Mouse (Mus musculus) right cerebral cortex, adult 18-20 months (tissue): ENCODE results near the gene Clmp.

Source experiments
- DNase-seq: peaks from one replicate; pipeline ENCODE4 v3.0.0; 2022; ENCODE audit warnings: mixed read lengths

Gene Clmp

GRCm38 (mm10) chr9:40685801-40686420, at the start of gene Clmp:
Clmp (plus strand) TSS chr9:40685962.
- peak; percentile 41 for DNase-seq

- peak; percentile 48 for DNase-seq
Measured at GRCm38 (mm10) chr9:40636054-40636453, 49.7 kb upstream of the Clmp start.

- no peak for DNase-seq
Measured at GRCm38 (mm10) chr9:40637705-40638393, 47.9 kb upstream of the Clmp start.

- DNase-seq, result no peak
Measured at GRCm38 (mm10) chr9:40638394-40639049, 47.2 kb upstream of the Clmp start.

- no peak for DNase-seq
Measured at GRCm38 (mm10) chr9:40639536-40640187, 46.1 kb upstream of the Clmp start.

- DNase-seq, result no peak
Measured at GRCm38 (mm10) chr9:40641318-40641717, 44.4 kb upstream of the Clmp start.

GRCm38 (mm10) chr9:40642470-40643220, 43.1 kb upstream of the Clmp start:
- no peak for DNase-seq

- DNase-seq, result no peak
Measured at GRCm38 (mm10) chr9:40649444-40649843, 36.3 kb upstream of the Clmp start.

GRCm38 (mm10) chr9:40649983-40650382, 35.8 kb upstream of the Clmp start:
- no peak for DNase-seq

GRCm38 (mm10) chr9:40651239-40651859, 34.4 kb upstream of the Clmp start:
- no peak for DNase-seq

GRCm38 (mm10) chr9:40652757-40653156, 33.0 kb upstream of the Clmp start:
- no peak for DNase-seq

- no peak for DNase-seq
Measured at GRCm38 (mm10) chr9:40666190-40666803, 19.5 kb upstream of the Clmp start.

- no peak for DNase-seq
Measured at GRCm38 (mm10) chr9:40670313-40670712, 15.4 kb upstream of the Clmp start, which contains the start of gene Gm21915. Gm21915 (plus strand) TSS chr9:40670613.

GRCm38 (mm10) chr9:40671323-40671930, 14.3 kb upstream of the Clmp start:
- no peak for DNase-seq

- DNase-seq, result no peak
Measured at GRCm38 (mm10) chr9:40675203-40675958, 10.4 kb upstream of the Clmp start.

- no peak for DNase-seq
Measured at GRCm38 (mm10) chr9:40678653-40679052, 7.1 kb upstream of the Clmp start.

- peak; percentile 39 for DNase-seq
Measured at GRCm38 (mm10) chr9:40686421-40686899, 698 bp downstream of the Clmp start.

- DNase-seq, result no peak
Measured at GRCm38 (mm10) chr9:40687053-40687452, 1.3 kb downstream of the Clmp start.

- no peak for DNase-seq
Measured at GRCm38 (mm10) chr9:40687553-40687952, 1.8 kb downstream of the Clmp start.

GRCm38 (mm10) chr9:40690511-40690910, 4.7 kb downstream of the Clmp start:
- DNase-seq, result no peak
